Mouse (Mus musculus) gastrocnemius, adult 18-20 months (tissue): ENCODE data around the gene Smg9. TPM values are rescaled to one million over a fixed set of nuclear protein-coding genes. Genes with fewer than 3 reads are reported as not detected.

Experiments
- total RNA-seq, 2 experiments: library from RNA; stranded (reverse); gene quantifications; 2 replicates each; pipeline ENCODE4 v1.2.3; 2021

Gene Smg9
- total RNA-seq, 2 experiments from 2014 or later = 10.3 to 11.0 TPM

Other genes starting within 250 kb of the Smg9 start
- under 1 TPM; 0.07 to 0.28 TPM for gene Zfp114, start 224.6 kb upstream of the Smg9 start, total RNA-seq
- 1 to 10 TPM; 2.3 to 2.4 TPM for gene Zfp111, start 188.2 kb upstream of the Smg9 start, total RNA-seq
- 1 to 10 TPM; 2.4 to 2.6 TPM for gene Zfp109, start 162.1 kb upstream of the Smg9 start, total RNA-seq
- 1 to 10 TPM; 1.8 to 2.1 TPM for gene Zfp108, start 144.8 kb upstream of the Smg9 start, total RNA-seq
- gene Zfp93, start 129.2 kb upstream of the Smg9 start, total RNA-seq = 1 to 10 TPM; 7.0 TPM
- 1 to 10 TPM; 2.2 to 2.6 TPM for gene Zfp61, start 98.4 kb upstream of the Smg9 start, total RNA-seq
- 1 to 10 TPM; 1.7 to 2.1 TPM for gene Zfp94, start 83.0 kb upstream of the Smg9 start, total RNA-seq
- not detected for gene Tescl, start 65.7 kb upstream of the Smg9 start, total RNA-seq
- gene Lypd5, start 50.4 kb upstream of the Smg9 start, total RNA-seq = not detected
- under 1 TPM; 0.46 to 0.50 TPM for gene Kcnn4, start 29.4 kb upstream of the Smg9 start, total RNA-seq
- not detected for gene Irgc1, start 52.7 kb downstream of the Smg9 start, total RNA-seq
- 1 to 10 TPM in 1 of 2 experiments, under 1 TPM in 1; 0.87 to 1.4 TPM for gene Plaur, start 62.9 kb downstream of the Smg9 start, total RNA-seq
- 1 to 10 TPM; 2.3 to 3.4 TPM for gene Cadm4, start 82.4 kb downstream of the Smg9 start, total RNA-seq
- 1 to 10 TPM; 4.1 to 4.5 TPM for gene Zfp428, start 107.4 kb downstream of the Smg9 start, total RNA-seq
- not detected for gene AC161166.1, start 112.8 kb downstream of the Smg9 start, total RNA-seq
- 10 to 100 TPM; 11.5 to 16.2 TPM for gene Irgq, start 131.1 kb downstream of the Smg9 start, total RNA-seq
- not detected for gene Pinlyp, start 146.5 kb downstream of the Smg9 start, total RNA-seq
- gene Xrcc1, start 146.7 kb downstream of the Smg9 start, total RNA-seq = 10 to 100 TPM; 16.5 to 20.1 TPM
- 10 to 100 TPM; 25.5 to 29.0 TPM for gene Ethe1, start 187.9 kb downstream of the Smg9 start, total RNA-seq
- gene Zfp575, start 188.0 kb downstream of the Smg9 start, total RNA-seq = under 1 TPM in 1 of 2 experiments, not detected in 1; 0.09 TPM
- gene Phldb3, start 211.1 kb downstream of the Smg9 start, total RNA-seq = under 1 TPM; 0.34 to 0.64 TPM
- not detected for gene Lypd3, start 236.9 kb downstream of the Smg9 start, total RNA-seq